Mouse (Mus musculus): ENCODE results near the gene Naa25. TPM values are rescaled to one million over a fixed set of nuclear protein-coding genes. Genes with fewer than 3 reads are reported as not detected.

The Naa25 gene
- polyA plus RNA-seq, 1 experiment from 2014 or later, result 14.2 TPM

GRCm38 (mm10) chr5:121450476-121450875, 52.7 kb downstream of the Naa25 start:
- Histone ChIP-seq H3K27ac (ENCODE audit: low read depth, low read length) (no peak overlapping the region), H3K4me2 (replicated peaks; ENCODE audit: low read depth) (peak overlapping the region; percentile 92; the same call in 1 of the 2 replicates), H3K4me1 (replicated peaks; ENCODE audit: control insufficient read depth, insufficient read depth, low read length) (peaks cover 18% of the 10 kb centered on the region), H3K27me3 (replicated peaks; ENCODE audit: control insufficient read depth, insufficient read depth, low read length) (no peaks in the 10 kb centered on the region), H3K36me3 (ENCODE audit: control insufficient read depth, insufficient read depth) (peaks cover 27% of the 10 kb centered on the region), H3K4me3 (ENCODE audit: low read depth, low read length) (no peak overlapping the region), H3K9me3 (ENCODE audit: control insufficient read depth) (no peaks in the 10 kb centered on the region), H3K9ac (ENCODE audit: low read depth, low read length) (no peak overlapping the region)
- no peak for ATAC-seq
- no peak for TF ChIP-seq CTCF (IDR thresholded peaks at IDR 0.05; ENCODE audit: low read depth)
- WGBS, result 47% methylated on average over 9 of the region's 9 CpGs

DNA sequence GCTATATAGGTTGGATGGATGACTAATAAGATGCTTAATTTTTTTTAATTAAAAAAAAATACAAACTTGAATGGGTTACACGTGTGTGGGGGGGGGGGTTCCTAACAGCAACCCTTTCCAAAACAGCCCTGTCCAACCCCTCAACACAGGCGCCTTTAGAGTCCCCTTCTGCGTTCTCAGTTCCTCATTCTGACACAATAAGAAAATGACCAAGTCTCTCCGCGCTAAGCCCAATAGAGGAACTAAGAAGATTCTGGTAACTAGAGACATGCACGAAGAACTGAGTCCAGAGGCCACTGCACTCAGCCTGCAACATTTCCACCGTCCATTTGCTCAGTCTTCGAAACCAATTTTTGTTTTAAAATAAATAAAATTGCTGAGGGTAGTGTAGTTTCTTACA, 53.5 kb downstream of the Naa25 start:
- no peak for ATAC-seq
- Histone ChIP-seq H3K27ac (ENCODE audit: low read depth, low read length) (no peak overlapping the region), H3K9me3 (ENCODE audit: control insufficient read depth) (no peaks in the 10 kb centered on the region), H3K36me3 (ENCODE audit: control insufficient read depth, insufficient read depth) (peaks cover 22% of the 10 kb centered on the region), H3K9ac (ENCODE audit: low read depth, low read length) (peak overlapping the region; percentile 95), H3K27me3 (replicated peaks; ENCODE audit: control insufficient read depth, insufficient read depth, low read length) (no peaks in the 10 kb centered on the region), H3K4me1 (replicated peaks; ENCODE audit: control insufficient read depth, insufficient read depth, low read length) (peaks cover 18% of the 10 kb centered on the region), H3K4me2 (replicated peaks; ENCODE audit: low read depth) (peak overlapping the region; percentile 92), H3K4me3 (ENCODE audit: low read depth, low read length) (peak overlapping the region; percentile 89)
- no peak for TF ChIP-seq CTCF (IDR thresholded peaks at IDR 0.05; ENCODE audit: low read depth)
- 15% methylated on average over 8 of the region's 8 CpGs for WGBS

DNA sequence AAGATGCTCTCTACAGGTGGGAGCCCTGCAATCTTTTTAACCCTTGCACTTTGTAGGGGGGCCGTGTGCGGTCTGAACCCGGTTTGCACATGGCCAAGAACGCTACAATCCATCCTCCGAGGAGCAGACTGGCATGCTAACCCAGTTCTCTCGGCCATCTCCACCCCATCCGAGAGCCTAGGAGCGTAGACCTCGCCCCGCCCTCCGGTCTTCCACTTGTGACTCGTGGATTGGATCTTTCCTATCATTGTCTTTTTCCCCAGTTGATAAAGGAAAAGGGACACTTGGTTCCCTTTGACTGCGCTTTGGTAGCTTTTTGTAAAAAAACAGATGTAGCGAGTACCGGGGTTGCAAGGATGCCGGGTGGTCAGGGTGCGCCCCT, 53.9 kb downstream of the Naa25 start, which contains the start of gene Tmem116:
Gene Tmem116 (plus strand): TSS at position 250 of the 382 bp plus-strand sequence.
- ATAC-seq, result no peak
- Histone ChIP-seq H3K36me3 (ENCODE audit: control insufficient read depth, insufficient read depth) (peaks cover 17% of the 10 kb centered on the region), H3K4me3 (ENCODE audit: low read depth, low read length) (peak within 1 kb of the TSS; percentile 89)

DNA sequence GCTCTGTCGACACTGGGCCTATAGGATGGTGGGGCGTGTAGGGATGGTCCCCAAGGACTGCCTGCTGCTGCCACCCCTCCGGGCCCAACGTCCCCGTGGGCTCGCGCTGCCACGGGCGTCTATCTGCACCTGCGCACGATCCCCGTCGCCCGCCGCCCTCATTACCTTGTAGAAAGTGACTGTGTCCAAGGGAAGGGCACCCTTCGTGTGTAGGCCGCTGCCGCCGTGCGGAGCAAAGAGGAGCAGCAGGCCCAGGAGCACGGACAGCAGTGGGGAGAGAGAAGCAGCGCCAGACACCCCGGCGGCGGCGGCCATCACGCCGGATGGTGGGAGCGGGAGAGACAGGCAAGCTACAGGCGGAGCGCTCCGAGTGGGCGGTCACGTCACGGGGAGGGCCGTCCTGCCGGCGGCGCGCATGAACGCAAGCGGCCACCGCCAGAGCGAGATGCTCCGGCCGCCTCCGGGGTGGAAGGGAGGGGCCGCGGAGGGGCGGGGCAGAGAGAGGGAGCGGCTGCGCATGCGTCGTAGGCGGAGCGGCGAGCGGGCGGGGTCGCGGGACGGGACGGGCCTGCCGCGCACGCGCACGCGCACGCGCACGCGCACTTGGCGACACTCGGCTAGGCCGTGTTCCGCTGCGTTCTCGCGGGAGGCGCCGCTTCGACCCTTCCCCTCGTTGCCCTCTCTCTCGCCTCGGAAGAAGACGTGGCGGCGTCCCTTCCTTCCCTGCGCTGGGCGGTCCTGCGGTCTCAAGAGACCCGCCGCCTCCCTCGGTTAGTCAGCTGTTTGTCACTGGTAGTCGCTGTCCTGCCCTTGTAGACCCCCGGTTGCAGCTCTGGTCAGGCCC, 54.5 kb downstream of the Naa25 start, which contains the start of gene Erp29:
Gene Erp29 (minus strand): TSS at position 481 of the 844 bp plus-strand sequence.
- Histone ChIP-seq H3K36me3 (ENCODE audit: control insufficient read depth, insufficient read depth) (peaks cover 11% of the 10 kb centered on the region; the same call in 1 of the 2 replicates), H3K4me1 (replicated peaks; ENCODE audit: control insufficient read depth, insufficient read depth, low read length) (peaks cover 18% of the 10 kb centered on the region), H3K27me3 (replicated peaks; ENCODE audit: control insufficient read depth, insufficient read depth, low read length) (no peaks in the 10 kb centered on the region), H3K4me3 (ENCODE audit: low read depth, low read length) (peak within 1 kb of the TSS; percentile 89), H3K4me2 (replicated peaks; ENCODE audit: low read depth) (peak within 1 kb of the TSS; percentile 92), H3K27ac (ENCODE audit: low read depth, low read length) (peak within 1 kb of the TSS; percentile 98), H3K9ac (ENCODE audit: low read depth, low read length) (peak within 1 kb of the TSS; percentile 95), H3K9me3 (ENCODE audit: control insufficient read depth) (no peaks in the 10 kb centered on the region)
- ATAC-seq, result peak; percentile 86
- 1% methylated on average over 70 of the region's 97 CpGs for WGBS
- peak; percentile 56 for TF ChIP-seq CTCF (IDR thresholded peaks at IDR 0.05; ENCODE audit: low read depth)

More for the DNA sequence above, 53.9 kb downstream of the Naa25 start, which contains the start of gene Tmem116:
- H3K4me1 ChIP-seq (replicated peaks; ENCODE audit: control insufficient read depth, insufficient read depth, low read length), result peaks cover 18% of the 10 kb centered on the region
- peak within 1 kb of the TSS; percentile 92 for H3K4me2 ChIP-seq (replicated peaks; ENCODE audit: low read depth)
- no peaks in the 10 kb centered on the region for H3K27me3 ChIP-seq (replicated peaks; ENCODE audit: control insufficient read depth, insufficient read depth, low read length)
- under 1% methylated on average over 17 of the region's 17 CpGs for WGBS
- no peaks in the 10 kb centered on the region for H3K9me3 ChIP-seq (ENCODE audit: control insufficient read depth)
- TF ChIP-seq CTCF (IDR thresholded peaks at IDR 0.05; ENCODE audit: low read depth), result no peak
- peak within 1 kb of the TSS; percentile 95 for H3K9ac ChIP-seq (ENCODE audit: low read depth, low read length)
- H3K27ac ChIP-seq (ENCODE audit: low read depth, low read length), result peak within 1 kb of the TSS; percentile 98

GRCm38 (mm10) chr5:121452906-121453305, 55.2 kb downstream of the Naa25 start:
- Histone ChIP-seq H3K4me1 (replicated peaks; ENCODE audit: control insufficient read depth, insufficient read depth, low read length) (peaks cover 18% of the 10 kb centered on the region), H3K9me3 (ENCODE audit: control insufficient read depth) (no peaks in the 10 kb centered on the region), H3K27ac (ENCODE audit: low read depth, low read length) (peak overlapping the region; percentile 98), H3K36me3 (ENCODE audit: control insufficient read depth, insufficient read depth) (peaks cover 10% of the 10 kb centered on the region; the same call in 1 of the 2 replicates), H3K4me3 (ENCODE audit: low read depth, low read length) (peak overlapping the region; percentile 89), H3K4me2 (replicated peaks; ENCODE audit: low read depth) (peak overlapping the region; percentile 92), H3K27me3 (replicated peaks; ENCODE audit: control insufficient read depth, insufficient read depth, low read length) (no peaks in the 10 kb centered on the region), H3K9ac (ENCODE audit: low read depth, low read length) (peak overlapping the region; percentile 95)
- WGBS, result 5% methylated on average over 9 of the region's 9 CpGs
- no peak for TF ChIP-seq CTCF (IDR thresholded peaks at IDR 0.05; ENCODE audit: low read depth)
- no peak for ATAC-seq

- peak; percentile 20 for ATAC-seq
- Histone ChIP-seq H3K27ac (ENCODE audit: low read depth, low read length) (peak overlapping the region; percentile 98), H3K9me3 (ENCODE audit: control insufficient read depth) (no peaks in the 10 kb centered on the region), H3K4me3 (ENCODE audit: low read depth, low read length) (no peak overlapping the region), H3K4me1 (replicated peaks; ENCODE audit: control insufficient read depth, insufficient read depth, low read length) (peaks cover 18% of the 10 kb centered on the region), H3K4me2 (replicated peaks; ENCODE audit: low read depth) (peak overlapping the region; percentile 92), H3K9ac (ENCODE audit: low read depth, low read length) (no peak overlapping the region), H3K27me3 (replicated peaks; ENCODE audit: control insufficient read depth, insufficient read depth, low read length) (no peaks in the 10 kb centered on the region), H3K36me3 (ENCODE audit: control insufficient read depth, insufficient read depth) (peaks cover 3% of the 10 kb centered on the region; the same call in 1 of the 2 replicates)
- WGBS, result 48% methylated on average over 13 of the region's 13 CpGs
- TF ChIP-seq CTCF (IDR thresholded peaks at IDR 0.05; ENCODE audit: low read depth), result no peak
These were observed 56.2 kb downstream of the Naa25 start for GRCm38 (mm10) chr5:121453743-121454502.
